Comparison of ENCODE assay signal across 16 mouse cellular contexts in the genomic region with DNA sequence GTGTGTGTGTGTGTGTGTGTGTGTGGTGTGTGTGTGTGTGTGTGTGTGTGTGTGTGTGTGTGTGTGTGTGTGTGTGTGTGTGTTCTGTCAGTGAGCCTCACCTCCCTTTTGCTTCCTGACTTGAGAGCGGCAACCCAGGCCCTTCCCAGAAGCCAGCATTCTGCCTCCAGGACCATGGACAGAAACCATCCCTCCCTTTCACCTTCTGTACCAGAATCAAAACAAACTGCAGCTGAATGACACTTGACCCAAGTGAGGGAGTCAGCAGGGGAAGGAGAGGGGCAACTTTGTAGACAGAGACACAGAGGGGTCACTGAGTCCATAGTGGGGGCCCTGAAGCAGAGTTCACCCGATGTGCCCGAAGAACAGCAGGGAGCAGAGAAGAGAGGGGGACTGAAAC. TPM values are rescaled to one million over a fixed set of nuclear protein-coding genes. Genes with fewer than 3 reads are reported as not detected.
DNase-seq lines count a peak whose midpoint lies in the region; ATAC-seq and TF ChIP-seq lines count a peak whose summit lies in the region.
"Had no signal": no experiment of that assay in that cellular context is flagged by ENCODE, and none has a peak within 500 bp of the region (broad histone marks: within the 10 kb centered on the region; RNA-seq: fewer than 3 reads in every experiment).

No protein-coding gene starts in this region.

- H3K4me2 ChIP-seq in heart, postnatal 0 days (ENCODE audit: low read depth, low read length): no peak overlapping the region
- H3K4me2 ChIP-seq in midbrain, embryonic 16.5 days (ENCODE audit: low read length): no peak overlapping the region
- H3K4me2 ChIP-seq: embryonic facial prominence, embryonic 12.5 days; heart, embryonic 13.5 days had no signal

- peak; percentile 32 for DNase-seq in heart, postnatal 0 days (ENCODE audit: low spot score)
- DNase-seq in heart, postnatal 25 days (ENCODE audit: low spot score): no peak
- DNase-seq in lung, postnatal 10 days: peak; percentile 37
- no peak for DNase-seq in lung, postnatal 36 days
- peak; percentile 80 for DNase-seq in adipocyte (ENCODE audit: low spot score)
- no peak for DNase-seq in gastrocnemius, postnatal 14 days
- DNase-seq: kidney, adult 8-10 months; spleen, adult 18-20 months; thymus, postnatal 14 days had no signal

- no peak for TF ChIP-seq EP300 in heart, postnatal 0 days (IDR thresholded peaks at IDR 0.05; ENCODE audit: low read depth)

- no peaks in the 10 kb centered on the region for H3K4me1 ChIP-seq in heart, postnatal 0 days (ENCODE audit: control insufficient read depth, insufficient read depth)
- H3K4me1 ChIP-seq in midbrain, embryonic 16.5 days (ENCODE audit: control insufficient read depth, insufficient read depth, low read length): no peaks in the 10 kb centered on the region; the same call in 1 of the 2 replicates
- H3K4me1 ChIP-seq: embryonic facial prominence, embryonic 12.5 days had no signal

- WGBS in heart, postnatal 0 days: 46% methylated on average over 3 of the region's 3 CpGs
- WGBS in midbrain, embryonic 16.5 days: 46% methylated on average over 3 of the region's 3 CpGs

- H3K27me3 ChIP-seq in heart, postnatal 0 days (ENCODE audit: control insufficient read depth, insufficient read depth, low read length): 0 out of 2 replicates have a peak, but pooled peaks cover 2% of the 10 kb centered on the region
- no peaks in the 10 kb centered on the region for H3K27me3 ChIP-seq in midbrain, embryonic 16.5 days (ENCODE audit: control insufficient read depth, insufficient read depth, low read depth, low read length)
- H3K27me3 ChIP-seq: embryonic facial prominence, embryonic 12.5 days; heart, embryonic 13.5 days had no signal

- H3K9me3 ChIP-seq in heart, postnatal 0 days (replicated peaks; ENCODE audit: control insufficient read depth, low read length): no peaks in the 10 kb centered on the region
- no peaks in the 10 kb centered on the region for H3K9me3 ChIP-seq in midbrain, embryonic 16.5 days (replicated peaks; ENCODE audit: control insufficient read depth, low read length, poor library complexity, severe bottlenecking)
- H3K9me3 ChIP-seq: embryonic facial prominence, embryonic 12.5 days; heart, embryonic 13.5 days had no signal

- no peak overlapping the region for H3K9ac ChIP-seq in heart, postnatal 0 days (replicated peaks; ENCODE audit: low read depth, low read length)
- no peak overlapping the region for H3K9ac ChIP-seq in midbrain, embryonic 16.5 days (ENCODE audit: low read depth, low read length)
- H3K9ac ChIP-seq: embryonic facial prominence, embryonic 12.5 days; heart, embryonic 13.5 days had no signal

- no peak for ATAC-seq in heart, postnatal 0 days (ENCODE audit: insufficient read depth, low read depth)
- 0 out of 2 replicates have a peak, but pooled peaks have one; percentile 31 for ATAC-seq in megakaryocyte progenitor cell, adult 5-6 weeks (replicated peaks; ENCODE audit: poor library complexity)
- no peak for ATAC-seq in midbrain, embryonic 16.5 days
- ATAC-seq: forebrain, embryonic 16.5 days had no signal

- TF ChIP-seq CTCF in heart, postnatal 0 days (IDR thresholded peaks at IDR 0.05; ENCODE audit: low read depth): no peak

- H3K27ac ChIP-seq in heart, postnatal 0 days (ENCODE audit: low read depth): no peak overlapping the region
- H3K27ac ChIP-seq in midbrain, embryonic 16.5 days (ENCODE audit: low read length): no peak overlapping the region
- H3K27ac ChIP-seq: embryonic facial prominence, embryonic 12.5 days; heart, embryonic 13.5 days; left cerebral cortex, adult 2 months had no signal

- intact Hi-C loops in heart, postnatal 25 days (cut with DNase I): no loop called here
- intact Hi-C loops in gastrocnemius, postnatal 14 days (cut with DNase I; ENCODE audit: low total_unique reads): no loop called here

- H3K4me3 ChIP-seq in heart, postnatal 0 days (ENCODE audit: low read depth, low read length): no peak overlapping the region
- no peak overlapping the region for H3K4me3 ChIP-seq in midbrain, embryonic 16.5 days (ENCODE audit: low read depth, low read length)
- H3K4me3 ChIP-seq: embryonic facial prominence, embryonic 12.5 days; heart, embryonic 13.5 days; left cerebral cortex, adult 2 months had no signal

- no peaks in the 10 kb centered on the region for H3K36me3 ChIP-seq in heart, postnatal 0 days (replicated peaks; ENCODE audit: control insufficient read depth, insufficient read depth, low read length)
- no peaks in the 10 kb centered on the region for H3K36me3 ChIP-seq in midbrain, embryonic 16.5 days (ENCODE audit: control insufficient read depth, insufficient read depth, low read length)
- H3K36me3 ChIP-seq: embryonic facial prominence, embryonic 12.5 days; heart, embryonic 13.5 days had no signal

RNA-seq across cellular contexts. Expression of a gene that starts 3.3 kb away (rescaled TPM):
- not detected in 2 replicates for total RNA-seq in heart, postnatal 0 days (2014; rRNA removed; ENCODE audit: low replicate concordance)
- not detected in 2 replicates for polyA plus RNA-seq in heart, postnatal 0 days (2015; fragmentation: Nextera tagmentation; extraction: Ambion mirVana)
- not detected for total RNA-seq in heart, postnatal 25 days (2021)
- total RNA-seq in megakaryocyte progenitor cell, adult 5-6 weeks (2015): 0.02 and 0.05 TPM in 2 replicates
- total RNA-seq in megakaryocyte progenitor cell, adult 5-6 weeks (2017): 0.08 TPM in 1 of 2 replicates, not detected in the other
- total RNA-seq in gastrocnemius, postnatal 14 days (2021): 1 to 10 TPM in 1 of 2 experiments, under 1 TPM in 1; 0.86 to 1.0 TPM
- polyA plus RNA-seq in midbrain, embryonic 16.5 days (2015; fragmentation: Nextera tagmentation; extraction: Ambion mirVana): 0.47 and 0.63 TPM in 2 replicates
- polyA plus RNA-seq: embryonic facial prominence, embryonic 12.5 days; heart, embryonic 13.5 days had no signal

RNA-seq across cellular contexts. Expression of a gene that starts 36.8 kb away (rescaled TPM):
- 120 and 159 TPM in 2 replicates for total RNA-seq in heart, postnatal 0 days (2014; rRNA removed; ENCODE audit: low replicate concordance)
- polyA plus RNA-seq in heart, postnatal 0 days (2015; fragmentation: Nextera tagmentation; extraction: Ambion mirVana): 46.5 and 51.3 TPM in 2 replicates
- total RNA-seq in heart, postnatal 25 days (2021): 100 to 1,000 TPM; 182 to 191 TPM
- not detected in 2 replicates for total RNA-seq in megakaryocyte progenitor cell, adult 5-6 weeks (2015)
- 0.07 TPM in 1 of 2 replicates, not detected in the other for total RNA-seq in megakaryocyte progenitor cell, adult 5-6 weeks (2017)
- total RNA-seq in gastrocnemius, postnatal 14 days (2021): 1 to 10 TPM; 3.6 to 4.9 TPM
- polyA plus RNA-seq in midbrain, embryonic 16.5 days (2015; fragmentation: Nextera tagmentation; extraction: Ambion mirVana): 8.1 and 8.3 TPM in 2 replicates
- total RNA-seq: monocyte, adult 5-6 weeks had no signal

RNA-seq across cellular contexts. Expression of a gene that starts 58.0 kb away (rescaled TPM):
- total RNA-seq in heart, postnatal 0 days (2014; rRNA removed; ENCODE audit: low replicate concordance): 8.8 and 12.4 TPM in 2 replicates
- 9.9 and 11.4 TPM in 2 replicates for polyA plus RNA-seq in heart, postnatal 0 days (2015; fragmentation: Nextera tagmentation; extraction: Ambion mirVana)
- 1 to 10 TPM; 2.6 to 3.3 TPM for total RNA-seq in heart, postnatal 25 days (2021)
- 12.3 and 12.8 TPM in 2 replicates for total RNA-seq in megakaryocyte progenitor cell, adult 5-6 weeks (2015)
- 8.0 and 11.4 TPM in 2 replicates for total RNA-seq in megakaryocyte progenitor cell, adult 5-6 weeks (2017)
- total RNA-seq in gastrocnemius, postnatal 14 days (2021): 1 to 10 TPM; 4.2 to 4.3 TPM
- 13.4 and 13.8 TPM in 2 replicates for polyA plus RNA-seq in midbrain, embryonic 16.5 days (2015; fragmentation: Nextera tagmentation; extraction: Ambion mirVana)

Comparison
In these comparisons a context has a peak if more than half of its experiments do, and no peak if none do; other contexts are left out.
1. DNase-seq: peak in heart, postnatal 0 days (single experiment), lung, postnatal 10 days (single experiment) and adipocyte (single experiment); none in heart, postnatal 25 days (single experiment), lung, postnatal 36 days (single experiment) and gastrocnemius, postnatal 14 days (single experiment).
2. RNA of a gene that starts 36.8 kb away (total RNA-seq): 182 to 191 TPM in heart, postnatal 25 days and 120 to 159 TPM in heart, postnatal 0 days; 3.6 to 4.9 TPM in gastrocnemius, postnatal 14 days and 0.07 TPM in megakaryocyte progenitor cell, adult 5-6 weeks; every median in the first group is over 10 times any median in the second.